Mouse (Mus musculus) thymus, postnatal 4 days (tissue): ENCODE results near the gene Klk7.

Experiments
- DNase-seq: peaks from one replicate; pipeline ENCODE4 v3.0.0; 2021

Klk7 gene

DNA sequence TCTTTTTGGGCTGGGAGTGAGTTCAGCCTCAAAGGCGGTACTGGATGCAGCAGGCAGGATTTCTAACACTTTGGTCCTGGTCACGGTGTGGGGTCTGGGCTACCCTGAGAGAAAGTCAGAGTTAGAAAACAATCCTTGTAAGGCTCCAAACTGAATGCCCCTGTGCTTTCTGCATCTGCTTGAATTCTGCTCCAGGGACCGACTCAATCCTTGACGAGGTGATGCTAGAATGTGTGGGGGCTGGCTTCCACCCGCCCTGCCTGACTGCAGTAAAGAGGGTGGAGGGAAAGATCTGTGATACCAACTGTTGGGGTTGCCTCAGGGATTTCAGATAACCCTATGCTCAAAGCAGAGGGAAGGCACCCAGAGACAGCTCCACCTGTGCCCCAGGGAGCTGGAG, at the start of gene Klk7:
Gene Klk7 (plus strand): TSS at position 301 of the 400 bp plus-strand sequence.
- DNase-seq, result no peak

DNA sequence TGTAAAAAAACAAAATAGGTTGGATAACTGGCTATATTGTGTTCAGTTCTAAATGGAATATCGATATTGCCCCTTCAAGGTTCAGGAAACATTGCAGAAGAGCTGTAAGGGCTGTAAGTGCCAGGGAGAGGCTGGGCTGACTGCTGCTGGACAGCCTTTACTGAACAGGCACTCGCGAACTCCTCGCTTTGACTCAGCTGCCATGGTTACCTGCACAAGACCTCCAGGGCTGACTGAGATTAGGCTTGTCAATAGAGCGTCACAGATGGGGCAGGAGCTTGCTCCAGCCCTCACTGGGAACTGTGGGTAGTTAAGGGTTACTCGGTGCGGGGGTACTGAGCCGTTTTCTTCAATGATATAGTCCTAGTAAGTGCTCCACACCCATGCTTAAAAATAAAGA, 44.6 kb upstream of the Klk7 start:
- DNase-seq, result no peak

DNA sequence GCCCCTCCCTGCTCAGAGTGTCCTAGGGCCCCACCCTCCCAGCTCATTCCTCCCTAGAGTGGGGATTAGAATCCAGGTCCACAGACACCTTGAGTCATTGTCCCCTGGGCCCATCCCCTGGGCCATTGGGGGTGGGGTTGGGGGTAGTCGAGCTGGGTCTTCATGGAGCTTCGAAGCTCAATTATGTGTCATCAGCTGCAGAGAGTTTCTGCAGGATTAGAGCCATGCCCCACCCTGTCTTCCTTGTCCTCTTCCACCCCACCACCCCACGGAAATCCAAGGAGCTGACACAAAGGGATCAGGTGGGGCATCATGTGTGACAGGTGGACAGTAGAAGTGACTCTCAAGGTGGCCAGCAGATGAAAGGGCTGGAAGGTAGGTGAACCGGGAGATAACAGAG, 42.5 kb upstream of the Klk7 start, which contains the start of gene Klk12:
Gene Klk12 (plus strand): TSS at position 301 of the 400 bp plus-strand sequence.
- no peak for DNase-seq

DNA sequence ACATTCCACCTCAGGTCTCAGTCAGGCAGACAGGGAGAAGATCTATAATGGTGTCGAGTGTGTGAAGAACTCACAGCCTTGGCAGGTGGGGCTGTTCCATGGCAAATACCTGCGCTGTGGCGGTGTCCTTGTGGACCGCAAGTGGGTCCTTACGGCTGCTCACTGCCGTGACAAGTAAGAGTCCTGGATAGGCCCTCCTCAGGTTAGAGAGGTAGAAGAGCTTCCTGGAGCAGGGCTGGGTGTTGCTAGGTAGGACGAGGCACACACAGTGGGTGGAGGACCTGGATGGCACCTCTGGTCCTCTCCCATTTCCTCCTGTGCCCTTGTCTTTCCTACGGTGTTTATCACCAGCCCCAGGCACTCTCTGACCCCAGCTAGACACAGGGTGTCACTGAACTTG, 41.5 kb upstream of the Klk7 start:
- no peak for DNase-seq

DNA sequence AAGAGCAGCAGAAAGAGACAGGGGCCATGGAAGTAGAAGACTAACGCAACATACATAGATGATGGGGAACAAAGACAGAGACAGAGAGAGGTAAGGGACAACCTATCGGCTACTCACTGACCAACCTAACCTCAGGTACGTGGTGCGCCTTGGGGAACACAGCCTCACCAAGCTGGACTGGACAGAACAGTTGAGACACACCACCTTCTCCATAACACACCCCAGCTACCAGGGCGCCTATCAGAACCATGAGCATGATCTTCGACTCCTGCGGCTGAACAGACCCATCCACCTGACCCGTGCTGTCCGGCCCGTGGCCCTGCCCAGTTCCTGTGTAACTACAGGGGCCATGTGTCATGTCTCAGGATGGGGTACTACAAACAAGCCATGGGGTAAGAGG, 40.4 kb upstream of the Klk7 start:
- DNase-seq, result no peak

DNA sequence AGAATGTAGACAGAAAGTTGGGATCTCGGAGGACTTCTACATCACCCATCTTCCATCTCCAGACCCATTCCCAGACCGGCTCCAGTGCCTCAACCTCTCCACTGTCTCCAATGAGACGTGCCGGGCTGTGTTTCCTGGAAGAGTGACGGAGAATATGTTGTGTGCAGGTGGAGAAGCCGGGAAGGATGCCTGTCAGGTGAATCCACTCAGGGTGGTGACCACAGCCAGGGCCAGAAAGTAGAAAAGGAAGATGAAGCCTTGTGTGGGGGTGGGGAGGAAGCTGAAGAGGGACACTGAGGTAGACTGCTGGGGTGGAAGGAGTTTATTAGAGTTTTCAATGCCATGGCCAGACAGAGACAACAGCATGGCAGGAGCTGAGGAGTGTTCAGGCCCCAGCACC, 39.2 kb upstream of the Klk7 start:
- no peak for DNase-seq

DNA sequence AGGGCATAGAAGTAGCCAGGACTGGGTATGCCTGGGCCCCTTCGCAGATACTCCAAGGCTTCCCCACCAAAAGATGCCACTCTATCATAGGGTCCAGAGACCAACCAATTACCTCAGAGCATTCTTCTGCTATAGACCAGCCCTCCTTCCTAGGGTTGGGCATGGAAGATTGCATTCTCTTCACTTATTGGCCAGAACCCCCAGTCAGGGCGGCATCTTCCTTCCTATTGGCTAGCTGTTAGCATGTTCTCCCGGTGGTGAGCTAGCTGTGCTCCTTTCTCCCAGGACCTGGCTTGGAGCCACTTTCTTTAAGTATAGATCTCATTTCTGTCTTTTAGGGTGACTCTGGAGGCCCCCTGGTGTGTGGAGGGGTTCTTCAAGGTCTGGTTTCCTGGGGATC, 38.2 kb upstream of the Klk7 start:
- no peak for DNase-seq

DNA sequence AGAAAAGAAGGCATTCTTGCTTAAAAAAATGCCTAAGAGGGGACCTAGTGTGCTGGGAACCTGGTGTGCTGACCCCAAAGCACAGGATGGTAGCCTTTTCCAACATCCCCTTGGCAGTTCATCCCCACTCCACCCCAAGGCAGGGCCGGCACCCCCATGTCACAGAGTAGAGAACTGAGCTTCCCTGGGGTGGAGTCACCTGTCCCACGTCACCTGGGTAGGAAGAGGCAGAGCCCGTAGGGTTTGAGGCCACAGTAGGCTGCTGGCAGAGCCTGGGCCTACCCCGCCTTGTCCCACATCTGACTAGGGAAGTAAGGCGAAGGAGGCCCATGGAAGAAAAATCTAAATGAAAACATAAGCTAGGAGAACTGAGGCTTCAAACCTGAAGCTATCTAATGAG, 36.7 kb upstream of the Klk7 start, which contains the start of gene Klk11:
Gene Klk11 (plus strand): TSS at position 241 of the 400 bp plus-strand sequence.
- no peak for DNase-seq

GRCm38 (mm10) chr7:43774802-43775201, 36.3 kb upstream of the Klk7 start:
- DNase-seq, result no peak

- no peak for DNase-seq
Measured at GRCm38 (mm10) chr7:43775311-43776057, 35.6 kb upstream of the Klk7 start.

- DNase-seq, result no peak
Measured at GRCm38 (mm10) chr7:43776506-43776905, 34.6 kb upstream of the Klk7 start.

GRCm38 (mm10) chr7:43777423-43777822, 33.7 kb upstream of the Klk7 start:
- no peak for DNase-seq

GRCm38 (mm10) chr7:43778176-43778970, 32.7 kb upstream of the Klk7 start:
- no peak for DNase-seq

- DNase-seq, result no peak
Measured at GRCm38 (mm10) chr7:43780241-43780640, 30.9 kb upstream of the Klk7 start.

GRCm38 (mm10) chr7:43780746-43781145, 30.3 kb upstream of the Klk7 start, which contains the start of gene Klk10:
Klk10 (plus strand) TSS chr7:43781035.
- no peak for DNase-seq

- no peak for DNase-seq
Measured at GRCm38 (mm10) chr7:43781541-43781940, 29.6 kb upstream of the Klk7 start.

GRCm38 (mm10) chr7:43782275-43783265, 28.5 kb upstream of the Klk7 start:
- peak; percentile 87 for DNase-seq

- no peak for DNase-seq
Measured at GRCm38 (mm10) chr7:43785286-43785685, 25.8 kb upstream of the Klk7 start.

- DNase-seq, result no peak
Measured at GRCm38 (mm10) chr7:43788096-43788495, 23.0 kb upstream of the Klk7 start.

DNA sequence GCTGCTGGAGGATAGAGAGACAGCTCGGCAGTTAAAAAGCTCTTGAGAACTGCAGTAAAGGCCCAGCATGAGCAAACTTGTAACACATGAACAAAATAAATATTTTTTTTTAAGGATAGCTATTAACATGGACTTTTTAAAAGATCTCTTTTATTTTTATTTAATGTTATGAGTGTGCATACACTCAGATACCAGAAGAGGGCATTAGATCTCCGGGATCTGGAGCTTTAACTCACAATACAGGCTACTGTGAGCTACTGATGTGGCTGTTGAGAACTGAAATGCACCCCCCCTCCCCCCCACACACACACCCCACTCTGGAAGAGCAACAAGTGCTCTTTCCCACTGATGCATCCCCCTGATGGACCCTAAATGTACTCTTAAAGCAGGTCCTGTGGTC, 21.8 kb upstream of the Klk7 start:
- no peak for DNase-seq

DNA sequence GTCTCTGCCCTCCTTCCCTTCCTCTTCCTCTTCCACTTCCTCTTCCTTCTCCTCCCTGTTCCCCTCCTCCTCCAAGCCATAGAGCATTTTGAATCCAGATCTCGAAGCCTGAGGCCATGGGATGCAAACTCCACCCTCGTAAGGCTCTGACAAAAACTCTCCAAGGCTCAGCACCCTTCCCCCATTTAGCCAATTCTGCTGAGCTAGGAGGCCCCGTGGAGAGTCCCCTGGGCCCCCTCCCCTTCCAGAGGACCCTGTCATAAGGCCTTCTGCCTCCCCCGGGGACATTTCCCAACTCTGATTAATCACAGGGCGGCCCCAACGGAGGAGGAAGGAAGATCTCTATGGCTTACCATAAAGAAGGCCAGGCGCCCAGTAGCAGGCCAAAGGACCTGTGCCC, 19.5 kb upstream of the Klk7 start, which contains the start of gene Klk9:
Gene Klk9 (plus strand): TSS at position 301 of the 400 bp plus-strand sequence.
- no peak for DNase-seq

- DNase-seq, result no peak
Measured at GRCm38 (mm10) chr7:43796355-43796754, 14.7 kb upstream of the Klk7 start.

- DNase-seq, result peak; percentile 74
Measured at GRCm38 (mm10) chr7:43797333-43797769, 13.7 kb upstream of the Klk7 start, which contains the start of gene Klk8. Klk8 (plus strand) TSS chr7:43797577.
